Mouse (Mus musculus) small intestine, adult 2 months (tissue): ENCODE results near the gene Apobec4.

Experiments
- CTCF ChIP-seq: fragments of 200-500 bp; IDR thresholded peaks from 2 replicates; pipeline ENCODE4 v1.5.1; 2012; ENCODE audit warnings: low read depth, mild to moderate bottlenecking, control low read depth, inconsistent platforms, low read length, moderate library complexity, mixed read lengths; ENCODE audit not compliant: insufficient replicate concordance, insufficient read length; ENCODE audit errors: extremely low read depth
- POLR2A ChIP-seq: fragments of 200-500 bp; IDR thresholded peaks from 2 replicates; pipeline ENCODE4 v1.6.1; 2012; ENCODE audit warnings: low read depth, mild to moderate bottlenecking, control low read depth, inconsistent platforms, low read length, moderate library complexity

DNA sequence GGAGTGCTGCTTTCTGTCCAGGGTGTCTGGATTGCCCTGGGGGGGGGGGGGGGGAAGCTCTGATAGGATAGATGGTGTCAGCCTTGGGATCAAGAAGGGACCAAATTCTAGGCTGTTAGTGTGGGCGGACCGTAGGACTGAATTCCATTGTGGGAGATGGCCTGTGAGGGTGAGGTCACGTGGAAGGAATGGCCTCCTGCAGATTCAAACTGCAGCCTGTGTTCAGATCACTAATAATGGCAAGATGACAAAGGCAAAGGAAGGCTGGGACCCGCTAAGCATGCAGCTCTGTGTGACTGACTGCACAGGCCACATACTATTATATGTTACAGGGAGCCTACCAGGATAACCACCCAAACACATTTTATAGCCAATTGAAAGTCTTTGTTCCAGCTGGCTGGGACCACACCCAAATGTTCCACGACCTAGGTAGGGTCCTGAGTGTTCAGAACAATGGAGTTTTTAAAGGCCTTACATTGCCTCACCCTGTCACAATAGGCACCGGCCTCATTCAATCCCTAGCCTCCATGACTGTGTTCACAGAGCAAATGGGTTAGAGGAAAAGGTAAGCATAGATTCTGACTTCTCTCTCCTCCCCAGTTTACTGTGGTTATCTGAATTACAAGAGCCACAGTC lies 43.3 kb downstream of the Apobec4 start:
- no peak for TF ChIP-seq CTCF
- TF ChIP-seq POLR2A = no peak
